Mouse (Mus musculus) liver, embryonic 14.5 days (tissue): ENCODE results near the gene Uncx.

ENCODE experiments used
- CTCF ChIP-seq: IDR thresholded peaks from 2 replicates; pipeline ENCODE4 v1.5.1; 2016; ENCODE audit warnings: antibody characterized with exemption, low read depth, control low read depth
- EP300 ChIP-seq: IDR thresholded peaks from 2 replicates; pipeline ENCODE4 v1.6.1; 2016; ENCODE audit warnings: antibody characterized with exemption, low read depth

DNA sequence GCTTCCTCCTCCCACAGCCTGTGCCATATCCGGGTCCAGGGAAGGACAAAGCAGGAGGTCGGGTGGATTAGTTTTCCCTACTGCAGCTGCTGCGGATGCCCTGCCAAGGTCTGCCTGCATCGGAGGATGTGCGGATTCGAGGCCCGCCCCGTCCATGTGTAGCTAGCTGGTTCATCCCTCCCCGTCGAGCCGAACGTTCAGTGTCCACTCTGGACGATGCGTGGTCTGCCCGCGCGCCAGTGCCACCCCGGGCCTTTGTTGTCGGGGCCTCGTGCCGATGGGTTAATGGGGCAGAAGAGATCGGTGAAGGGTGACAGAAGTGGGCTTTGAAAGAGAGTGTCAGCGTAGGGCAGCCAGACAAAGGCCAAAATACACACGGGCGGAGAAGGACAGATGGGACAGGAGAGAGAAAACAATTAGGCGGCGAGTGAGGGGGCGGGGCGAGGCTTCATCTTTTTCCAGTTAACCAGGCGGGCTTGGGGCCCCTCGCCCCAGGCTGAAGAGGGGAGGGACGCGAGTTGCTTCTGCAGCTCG is 7.8 kb upstream of the Uncx start:
- no peak for TF ChIP-seq CTCF
- no peak for TF ChIP-seq EP300
